Mouse (Mus musculus) gastrocnemius, postnatal 4 days (tissue): ENCODE data around the gene Phactr4. TPM values are rescaled to one million over a fixed set of nuclear protein-coding genes. Genes with fewer than 3 reads are reported as not detected.

Source experiments
- DNase-seq, 2 experiments: peaks; one replicate each; pipeline ENCODE4 v3.0.0; 2021 to 2022; ENCODE audit warnings: low spot score in 2 of 2, mixed read lengths in 2 of 2
- microRNA-seq: library from miRNA; unstranded; fragments of <30 nt; microRNA quantifications from one replicate; pipeline ENCODE4 v1.2.0, GENCODE M21; 2021
- total RNA-seq, 2 experiments: library from RNA; stranded (reverse); gene quantifications; 2 replicates each; pipeline ENCODE4 v1.2.3; 2021

The Phactr4 gene
- total RNA-seq, 2 experiments from 2014 or later, result 25.3 to 25.9 TPM

DNA sequence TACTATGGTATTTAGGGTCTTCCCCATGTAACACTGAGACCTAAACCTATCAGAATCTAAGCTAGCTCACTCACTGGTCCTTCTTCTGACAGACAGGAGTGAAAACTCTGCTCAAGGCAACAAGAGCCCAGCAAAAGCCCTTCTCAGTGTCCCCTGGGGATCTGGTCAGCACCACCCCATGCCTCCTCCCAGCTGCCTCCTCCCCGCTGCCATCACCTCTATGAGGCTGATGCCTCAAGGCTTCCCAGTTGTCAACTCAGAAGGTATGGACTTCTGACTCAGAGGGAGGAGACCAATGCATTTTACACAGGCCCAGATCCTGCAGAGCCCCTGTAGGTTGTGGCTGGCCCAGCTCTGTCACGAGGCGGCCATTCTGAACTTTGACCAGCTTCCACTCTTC lies 80.8 kb downstream of the Phactr4 start:
- no peak for DNase-seq

- peak in 1 of 2 experiments; percentile 74 for DNase-seq
Measured at GRCm38 (mm10) chr4:132338943-132339342, 83.3 kb downstream of the Phactr4 start.

GRCm38 (mm10) chr4:132332880-132333279 lies 89.4 kb downstream of the Phactr4 start:
- DNase-seq, result no peak

GRCm38 (mm10) chr4:132331960-132332359 lies 90.3 kb downstream of the Phactr4 start:
- DNase-seq, result no peak

- DNase-seq, result no peak
Measured at GRCm38 (mm10) chr4:132329835-132330354, 92.4 kb downstream of the Phactr4 start.

- DNase-seq, result peak; percentile 79 to 91
Measured at GRCm38 (mm10) chr4:132329115-132329834, 93.0 kb downstream of the Phactr4 start, which contains the start of gene Trnau1ap. Gene Trnau1ap, minus strand, starts transcription at chr4:132329538.

DNA sequence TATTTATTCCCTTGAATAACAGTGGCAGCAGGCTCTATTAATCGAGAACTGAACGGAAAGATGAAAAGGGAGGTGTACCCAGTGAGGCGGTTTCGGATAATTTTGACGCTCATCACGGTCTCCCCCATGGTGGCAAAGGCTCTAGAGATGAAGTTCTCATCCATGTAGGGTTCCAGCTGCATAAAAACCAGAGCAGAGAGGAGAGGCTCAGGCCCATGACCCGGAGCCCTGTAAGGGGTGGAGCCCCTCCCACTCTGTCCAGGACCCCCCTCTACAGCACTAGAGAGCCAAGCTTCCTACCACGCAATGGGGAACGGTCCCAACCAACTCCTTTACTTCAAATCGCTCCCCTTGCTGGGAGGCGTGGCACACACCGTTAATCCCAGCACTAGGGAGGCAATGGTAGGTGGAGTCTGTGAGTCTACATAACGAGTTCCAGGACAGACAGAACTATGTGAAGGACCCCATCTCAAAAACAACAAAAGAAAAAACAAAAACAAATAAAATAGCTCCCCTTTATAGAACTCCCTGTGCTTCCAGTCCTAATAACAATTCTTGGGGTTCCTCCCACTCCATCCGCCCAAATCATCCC lies 93.8 kb downstream of the Phactr4 start:
- no peak for DNase-seq

GRCm38 (mm10) chr4:132326481-132326880 lies 95.8 kb downstream of the Phactr4 start:
- DNase-seq, result no peak

DNA sequence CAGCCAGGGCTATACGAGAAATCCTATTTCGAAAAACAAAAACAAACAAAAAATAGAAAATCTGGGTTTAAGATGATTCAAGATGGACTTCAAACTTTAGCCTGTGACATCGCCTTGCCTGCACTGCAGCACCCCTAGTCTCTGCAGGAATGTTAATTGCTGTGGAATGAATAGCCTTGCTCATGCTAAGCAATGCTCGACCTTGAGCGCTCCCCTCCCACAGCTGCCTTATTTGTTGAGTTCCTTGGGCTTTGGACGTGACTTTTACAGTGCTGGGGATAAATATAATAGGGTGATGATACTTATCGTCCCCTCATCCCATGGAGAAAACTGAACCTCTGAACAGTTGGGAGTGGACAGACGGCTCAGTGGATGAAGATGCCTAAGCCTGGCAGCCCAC lies 106.6 kb downstream of the Phactr4 start:
- no peak for DNase-seq

DNA sequence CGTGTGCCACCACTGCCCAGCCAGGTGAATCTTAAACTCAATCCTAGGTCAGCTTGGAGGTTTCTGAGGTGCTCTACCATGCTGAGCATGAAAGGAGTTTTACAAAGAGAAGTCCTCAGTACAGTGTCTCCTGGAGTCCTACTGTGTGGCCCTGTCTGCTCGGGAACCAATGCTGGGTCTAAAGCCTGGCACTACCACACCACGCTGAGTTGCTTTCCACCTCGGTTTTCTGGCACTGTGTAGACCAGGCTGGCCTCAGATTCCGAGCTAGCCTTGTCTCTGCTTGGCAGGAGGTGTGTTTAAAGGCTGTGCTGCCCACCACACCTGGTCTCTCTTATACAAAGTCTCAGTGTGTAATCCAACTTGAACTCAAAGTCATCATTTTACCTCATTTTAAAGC lies 109.7 kb downstream of the Phactr4 start:
- DNase-seq, result no peak

GRCm38 (mm10) chr4:132311801-132312200 lies 110.5 kb downstream of the Phactr4 start:
- DNase-seq, result no peak

GRCm38 (mm10) chr4:132311209-132311608 lies 111.1 kb downstream of the Phactr4 start:
- DNase-seq, result no peak

DNA sequence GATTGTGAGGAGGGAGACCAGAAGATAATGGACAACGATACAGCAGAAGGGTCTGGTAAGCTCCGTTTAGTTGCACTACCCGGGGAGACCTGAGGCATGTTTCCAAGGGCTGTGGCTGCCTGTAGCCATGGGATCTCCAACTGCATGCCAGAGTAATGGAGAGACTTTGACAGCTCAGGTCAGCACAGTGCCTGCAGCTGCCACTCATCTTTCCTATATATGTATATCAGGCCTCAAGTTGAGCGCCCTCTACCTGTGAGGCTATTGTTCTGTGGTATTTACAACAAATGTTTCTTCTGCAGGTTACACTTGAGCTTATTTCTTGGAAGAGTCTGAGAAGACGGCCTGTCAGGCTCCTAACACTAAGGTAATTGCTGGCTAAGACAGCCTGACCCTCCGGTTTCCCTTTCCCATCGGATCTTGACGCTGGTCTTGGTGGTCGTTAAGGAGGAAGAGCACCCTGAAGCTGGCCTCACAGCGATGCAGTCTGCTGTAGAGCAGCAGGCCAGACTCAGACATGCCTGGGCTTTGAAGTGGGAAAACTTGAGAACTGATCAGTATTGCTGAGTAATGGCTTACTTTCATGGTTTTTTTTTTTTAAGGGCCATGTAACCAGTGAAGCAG lies 112.3 kb downstream of the Phactr4 start:
- DNase-seq, result no peak

GRCm38 (mm10) chr4:132309140-132309848 lies 113.0 kb downstream of the Phactr4 start:
- DNase-seq, result no peak

DNA sequence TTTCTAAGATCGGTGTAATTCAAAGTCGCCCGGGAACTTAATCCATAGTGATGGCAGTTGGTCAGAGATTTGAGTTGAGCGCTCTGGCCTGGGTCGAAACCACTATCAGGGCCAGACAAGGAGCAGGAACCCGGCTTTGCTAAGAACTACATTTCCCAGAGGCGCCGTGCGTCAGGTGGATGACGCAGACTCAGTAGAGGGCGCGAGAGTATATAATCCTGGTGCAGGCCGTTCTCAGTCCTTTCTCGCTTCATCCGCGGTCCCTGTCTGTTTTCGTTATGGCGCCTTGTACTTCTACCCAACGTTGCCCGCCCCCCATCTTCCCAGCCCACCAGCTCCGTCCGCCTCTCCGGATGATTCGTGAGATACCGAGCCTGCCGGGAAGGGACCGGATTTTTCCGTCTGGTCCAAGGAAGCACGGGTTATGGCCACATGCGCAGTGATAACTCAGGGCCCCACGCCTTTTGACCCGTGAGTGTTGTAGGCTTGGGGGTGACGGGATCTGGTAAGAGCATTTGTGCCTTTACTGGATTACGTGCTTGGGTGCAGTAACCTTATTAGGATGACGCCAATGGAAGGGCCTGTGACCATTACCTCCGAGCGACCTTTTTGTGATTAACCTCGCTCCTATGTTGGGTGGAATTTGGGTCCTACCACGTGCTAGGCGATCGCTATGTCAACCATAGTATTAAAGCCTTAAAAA lies 113.7 kb downstream of the Phactr4 start:
- peak; percentile 67 to 85 for DNase-seq

DNA sequence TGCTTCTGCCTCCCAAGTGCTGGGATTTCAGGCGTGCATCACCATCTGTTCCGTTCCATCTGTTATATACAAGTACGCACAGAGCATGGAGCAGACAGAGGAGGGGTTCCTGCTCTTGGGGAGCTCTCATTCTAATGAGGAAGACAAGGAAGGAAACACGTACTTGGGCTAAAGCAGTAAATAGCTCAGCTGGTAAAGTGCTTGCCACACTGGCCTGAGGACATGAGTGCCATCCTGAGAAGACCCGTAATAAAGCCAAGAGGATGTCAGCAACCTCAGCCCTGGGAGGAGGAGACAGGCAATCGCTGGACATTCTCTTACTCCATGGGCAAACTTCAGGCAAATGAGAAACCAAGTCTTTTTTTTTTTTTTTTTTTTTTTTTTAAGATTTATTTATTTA lies 116.3 kb downstream of the Phactr4 start:
- DNase-seq, result no peak

Small RNA genes within 50 kb of the gene (microRNA-seq; reads per million reads assigned to microRNA genes)
- gene Gm25707, result not detected

Other genes with a start within 250 kb of the Phactr4 start
- gene Ythdf2, start 210.2 kb downstream of the Phactr4 start, total RNA-seq, result 10 to 100 TPM; 44.7 to 53.4 TPM
- gene Gmeb1, start 160.9 kb downstream of the Phactr4 start, total RNA-seq, result 10 to 100 TPM; 18.7 to 19.5 TPM
- 10 to 100 TPM; 26.6 to 29.2 TPM for gene Taf12, start 148.1 kb downstream of the Phactr4 start, total RNA-seq
- gene Rab42, start 119.1 kb downstream of the Phactr4 start, total RNA-seq, result 1 to 10 TPM; 1.0 to 1.3 TPM
- 10 to 100 TPM; 25.0 to 26.6 TPM for gene Trnau1ap, start 93.0 kb downstream of the Phactr4 start, total RNA-seq
- gene Rcc1, start 68.9 kb downstream of the Phactr4 start, total RNA-seq, result 10 to 100 TPM; 25.3 to 27.7 TPM
- 1 to 10 TPM; 6.9 to 7.0 TPM for gene Med18, start 41.4 kb upstream of the Phactr4 start, total RNA-seq
- gene Sesn2, start 88.0 kb upstream of the Phactr4 start, total RNA-seq, result 1 to 10 TPM; 2.0 to 2.8 TPM
- 100 to 1,000 TPM; 213 to 218 TPM for gene Atpif1, start 111.2 kb upstream of the Phactr4 start, total RNA-seq
- gene Dnajc8, start 113.1 kb upstream of the Phactr4 start, total RNA-seq, result 10 to 100 TPM; 71.4 to 79.4 TPM
- gene Ptafr, start 141.6 kb upstream of the Phactr4 start, total RNA-seq, result 1 to 10 TPM; 3.5 to 3.9 TPM
- 10 to 100 TPM; 22.2 to 23.6 TPM for gene Eya3, start 216.5 kb upstream of the Phactr4 start, total RNA-seq